Mouse (Mus musculus) midbrain, postnatal 0 days (tissue): ENCODE results near the gene Dbndd2. TPM values are rescaled to one million over a fixed set of nuclear protein-coding genes. Genes with fewer than 3 reads are reported as not detected.

Experiments
- ATAC-seq: fragments of 200-750 bp; cut with Nextera tagmentation; 2 replicates; pipeline ENCODE4 v1.8.0; 2017; ENCODE audit warnings: moderate number of reproducible peaks, mild to moderate bottlenecking, moderate TSS enrichment, moderate library complexity; ENCODE audit not compliant: low FRiP score
- DNase-seq: peaks from one replicate; pipeline ENCODE4 v3.0.0-alpha.2; 2015; ENCODE audit warnings: low spot score
- H3K27ac ChIP-seq: fragments of 300-500 bp; sonication (generic); 2 replicates; pipeline ENCODE4 v1.5.1; 2014; ENCODE audit warnings: low read depth, mild to moderate bottlenecking, low read length, mixed read lengths
- H3K27me3 ChIP-seq: fragments of 300-500 bp; sonication (generic); 2 replicates; pipeline ENCODE4 v1.6.1; 2014; ENCODE audit warnings: low read length, control low read depth, mixed read lengths; ENCODE audit not compliant: insufficient read depth
- H3K36me3 ChIP-seq: fragments of 300-500 bp; sonication (generic); 2 replicates; pipeline ENCODE4 v1.6.1; 2014; ENCODE audit warnings: low read length, control low read depth, mixed read lengths; ENCODE audit not compliant: insufficient read depth
- H3K4me1 ChIP-seq: fragments of 300-500 bp; sonication (generic); 2 replicates; pipeline ENCODE4 v1.6.1; 2014; ENCODE audit warnings: mild to moderate bottlenecking, control low read depth, antibody characterized with exemption, low read length, mixed read lengths; ENCODE audit not compliant: insufficient read depth
- H3K4me2 ChIP-seq: fragments of 300-500 bp; sonication (generic); 2 replicates; pipeline ENCODE4 v1.6.1; 2014; ENCODE audit warnings: low read depth, mild to moderate bottlenecking, low read length, mixed read lengths; ENCODE audit not compliant: poor library complexity, severe bottlenecking
- H3K4me3 ChIP-seq: fragments of 300-500 bp; sonication (generic); 2 replicates; pipeline ENCODE4 v1.5.1; 2014; ENCODE audit warnings: low read depth, mild to moderate bottlenecking, low read length, moderate library complexity
- H3K9ac ChIP-seq: fragments of 300-500 bp; sonication (generic); replicated peaks from 2 replicates; pipeline ENCODE4 v1.6.1; 2014; ENCODE audit warnings: mild to moderate bottlenecking, low read length, moderate library complexity, mixed read lengths; ENCODE audit not compliant: poor library complexity, severe bottlenecking
- H3K9me3 ChIP-seq: fragments of 300-500 bp; sonication (generic); 2 replicates; pipeline ENCODE4 v1.6.1; 2016; ENCODE audit warnings: low read length, control low read depth
- CTCF ChIP-seq: IDR thresholded peaks from 2 replicates; pipeline ENCODE4 v1.5.1; 2016; ENCODE audit warnings: antibody characterized with exemption, mild to moderate bottlenecking
- WGBS: fragments of 180-500 bp; shearing (Covaris S2); extraction: QIAGEN DNeasy Blood & Tissue Kit; methylation state at CpG from one replicate; pipeline ENCODE4 v1.1.7; 2014; 5-methylcytosine and 5-hydroxymethylcytosine counted together
- polyA plus RNA-seq: library from polyadenylated mRNA; unstranded; fragments of >200 nt; fragmentation: Nextera tagmentation; extraction: Ambion mirVana; gene quantifications from 2 replicates; pipeline ENCODE4 v1.2.1, GENCODE M21; 2015
- total RNA-seq: library from RNA; depleted of rRNA; stranded (reverse); fragments of >200 nt; gene quantifications from 2 replicates; pipeline ENCODE4 v1.2.3, GENCODE M21; 2014

The Dbndd2 gene
- total and polyA plus RNA-seq, 2 experiments from 2014 or later = 25.4 to 26.7 TPM

- no peaks in the 10 kb centered on the region for H3K9me3 ChIP-seq
- no peak for ATAC-seq
- H3K36me3 ChIP-seq = peaks cover 49% of the 10 kb centered on the region
- peaks cover 7% of the 10 kb centered on the region; the same call in 1 of the 2 replicates for H3K4me1 ChIP-seq
- H3K27me3 ChIP-seq = no peaks in the 10 kb centered on the region
- peak; percentile 54 for DNase-seq
- H3K27ac ChIP-seq = no peak overlapping the region
- 96% methylated on average over 7 of the region's 7 CpGs for WGBS
- H3K4me2 ChIP-seq = no peak overlapping the region
- TF ChIP-seq CTCF = no peak
- H3K9ac ChIP-seq = no peak overlapping the region
- no peak overlapping the region for H3K4me3 ChIP-seq
Measured at GRCm38 (mm10) chr2:164500511-164500910, 14.6 kb downstream of the Dbndd2 start.

GRCm38 (mm10) chr2:164504919-164505318 is 19.0 kb downstream of the Dbndd2 start:
- peak; percentile 19; the same call in 1 of the 2 replicates for TF ChIP-seq CTCF
- DNase-seq (no peak), ATAC-seq (no peak)
- Histone ChIP-seq H3K27me3 (no peaks in the 10 kb centered on the region), H3K4me2 (no peak overlapping the region), H3K4me3 (no peak overlapping the region), H3K4me1 (no peaks in the 10 kb centered on the region), H3K9me3 (no peaks in the 10 kb centered on the region), H3K9ac (no peak overlapping the region), H3K27ac (no peak overlapping the region), H3K36me3 (peaks cover 48% of the 10 kb centered on the region)
- WGBS = 95% methylated on average over 3 of the region's 3 CpGs

- no peaks in the 10 kb centered on the region for H3K27me3 ChIP-seq
- DNase-seq (no peak), ATAC-seq (no peak)
- H3K4me1 ChIP-seq = no peaks in the 10 kb centered on the region
- WGBS = 97% methylated on average over 4 of the region's 4 CpGs
- no peaks in the 10 kb centered on the region for H3K9me3 ChIP-seq
- no peak overlapping the region for H3K9ac ChIP-seq
- no peak overlapping the region for H3K4me3 ChIP-seq
- peaks cover 40% of the 10 kb centered on the region for H3K36me3 ChIP-seq
- TF ChIP-seq CTCF = peak; percentile 26; the same call in 1 of the 2 replicates
- H3K27ac ChIP-seq = no peak overlapping the region
- H3K4me2 ChIP-seq = no peak overlapping the region
Measured at GRCm38 (mm10) chr2:164505619-164506347, 19.9 kb downstream of the Dbndd2 start.

- WGBS = 83% methylated on average over 19 of the region's 19 CpGs
- Histone ChIP-seq H3K9me3 (no peaks in the 10 kb centered on the region), H3K4me3 (no peak overlapping the region), H3K9ac (no peak overlapping the region), H3K36me3 (peaks cover 22% of the 10 kb centered on the region), H3K4me1 (no peaks in the 10 kb centered on the region), H3K27ac (no peak overlapping the region), H3K27me3 (no peaks in the 10 kb centered on the region), H3K4me2 (no peak overlapping the region)
- ATAC-seq = no peak
- TF ChIP-seq CTCF = no peak
- no peak for DNase-seq
Measured at GRCm38 (mm10) chr2:164507811-164508210, 21.9 kb downstream of the Dbndd2 start.

- H3K36me3 ChIP-seq = no peaks in the 10 kb centered on the region
- WGBS = 44% methylated on average over 4 of the region's 5 CpGs
- H3K27me3 ChIP-seq = no peaks in the 10 kb centered on the region; the same call in 1 of the 2 replicates
- no peak overlapping the region for H3K4me2 ChIP-seq
- no peak overlapping the region for H3K27ac ChIP-seq
- H3K4me3 ChIP-seq = no peak overlapping the region
- H3K9ac ChIP-seq = no peak overlapping the region
- H3K4me1 ChIP-seq = no peaks in the 10 kb centered on the region
- no peak for TF ChIP-seq CTCF
- DNase-seq = no peak
- no peaks in the 10 kb centered on the region for H3K9me3 ChIP-seq
- ATAC-seq = no peak
Measured at GRCm38 (mm10) chr2:164510621-164511190, 24.8 kb downstream of the Dbndd2 start.
